Mouse (Mus musculus) lung, postnatal 0 days (tissue): ENCODE data around the gene Ugt1a6a.

ENCODE experiments used
- CTCF ChIP-seq: IDR thresholded peaks from 2 replicates; pipeline ENCODE4 v1.5.1; 2016; ENCODE audit warnings: antibody characterized with exemption, mild to moderate bottlenecking
- EP300 ChIP-seq: IDR thresholded peaks from 2 replicates; pipeline ENCODE4 v1.6.1; 2016; ENCODE audit warnings: antibody characterized with exemption, mild to moderate bottlenecking, control low read depth

DNA sequence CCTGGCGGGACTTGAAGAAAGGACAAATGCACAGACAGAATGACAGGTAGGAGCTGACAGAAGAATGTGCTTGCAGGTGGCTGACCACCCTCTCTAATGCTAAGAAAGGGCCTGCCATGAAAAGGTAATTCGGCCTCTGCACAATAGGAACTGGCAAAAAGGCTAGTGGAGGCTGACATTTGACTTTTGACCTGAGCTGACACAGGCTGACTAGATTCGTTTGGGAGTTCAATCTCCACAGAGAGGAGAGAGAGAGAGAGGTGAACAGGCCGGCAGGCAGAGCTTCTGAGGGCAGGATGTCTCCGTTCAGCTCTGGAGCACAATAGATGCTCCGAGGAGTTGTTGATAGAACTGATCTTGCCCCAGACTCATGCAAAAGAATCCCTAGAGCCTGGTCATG is 111.8 kb downstream of the Ugt1a6a start:
- TF ChIP-seq CTCF, result no peak
- TF ChIP-seq EP300, result no peak
